Mouse (Mus musculus) kidney, adult 18-20 months (tissue): Measurements from ENCODE around the gene Olfr13.
"Not testable (repeated sequence)": the region's sequence is repeated elsewhere in the genome, so short reads cannot be mapped to it uniquely, and the experiment has no call there.

Experiments used
- DNase-seq: peaks from one replicate; pipeline ENCODE4 v3.0.0; 2021

The Olfr13 gene

GRCm38 (mm10) chr6:43171840-43172239 is at the start of gene Olfr13:
Gene Olfr13 (plus strand): TSS chr6:43172140.
- no peak for DNase-seq

GRCm38 (mm10) chr6:43146267-43146666 is 25.7 kb upstream of the Olfr13 start, which contains the start of gene Olfr237-ps1:
Gene Olfr237-ps1 (plus strand): TSS chr6:43146567.
- not testable (repeated sequence) for DNase-seq

- DNase-seq: no peak
These were observed 12.4 kb upstream of the Olfr13 start for GRCm38 (mm10) chr6:43159502-43159901.

GRCm38 (mm10) chr6:43162982-43163381 is 9.0 kb upstream of the Olfr13 start, which contains the start of gene Olfr437:
Gene Olfr437 (plus strand): TSS chr6:43163282.
- no peak for DNase-seq

GRCm38 (mm10) chr6:43167246-43167645 is 4.7 kb upstream of the Olfr13 start:
- no peak for DNase-seq

GRCm38 (mm10) chr6:43178129-43178528 is 6.2 kb downstream of the Olfr13 start:
- no peak for DNase-seq

GRCm38 (mm10) chr6:43178584-43179501 is 6.9 kb downstream of the Olfr13 start:
- DNase-seq: no peak

- no peak for DNase-seq
These were observed 19.0 kb downstream of the Olfr13 start for GRCm38 (mm10) chr6:43190986-43191385.

- DNase-seq: no peak
These were observed 24.8 kb downstream of the Olfr13 start, which contains the start of gene Olfr435 for GRCm38 (mm10) chr6:43196781-43197180. Gene Olfr435 (plus strand): TSS chr6:43197146.

GRCm38 (mm10) chr6:43198094-43198493 is 26.2 kb downstream of the Olfr13 start:
- DNase-seq: no peak

GRCm38 (mm10) chr6:43202786-43203185 is 30.8 kb downstream of the Olfr13 start:
- DNase-seq: no peak

GRCm38 (mm10) chr6:43205355-43205754 is 33.4 kb downstream of the Olfr13 start:
- no peak for DNase-seq

GRCm38 (mm10) chr6:43212873-43213272 is 40.9 kb downstream of the Olfr13 start, which contains the start of gene Olfr434:
Gene Olfr434 (plus strand): TSS chr6:43213021.
- DNase-seq: not testable (repeated sequence)
